Mouse (Mus musculus) testis, postnatal 10 days (tissue): ENCODE results near the gene Rbm17.

Source experiments
- DNase-seq: peaks from one replicate; pipeline ENCODE4 v3.0.0; 2021; ENCODE audit warnings: low spot score

Rbm17 gene

DNA sequence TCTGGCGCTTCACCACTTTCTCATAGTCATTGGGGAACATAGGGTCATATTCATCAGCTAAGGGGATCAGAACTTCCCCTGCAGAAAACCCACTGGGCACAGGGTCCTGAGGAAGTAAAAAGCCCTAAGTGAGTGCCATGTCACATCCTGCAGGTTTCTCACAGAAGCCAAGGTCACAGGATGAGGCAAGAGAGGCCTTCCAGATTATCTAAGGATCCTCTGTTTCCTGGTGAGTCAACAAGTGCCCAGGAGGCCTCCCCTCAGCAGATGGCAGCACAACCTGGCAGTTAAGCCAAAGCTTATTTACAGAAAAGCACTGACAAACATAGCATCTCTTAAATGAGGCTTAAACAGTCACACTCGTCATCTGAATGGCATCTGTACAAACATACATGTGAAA lies 7.3 kb downstream of the Rbm17 start:
- no peak for DNase-seq

- DNase-seq: no peak
These were observed 16.0 kb downstream of the Rbm17 start for GRCm38 (mm10) chr2:11587996-11588395.

DNA sequence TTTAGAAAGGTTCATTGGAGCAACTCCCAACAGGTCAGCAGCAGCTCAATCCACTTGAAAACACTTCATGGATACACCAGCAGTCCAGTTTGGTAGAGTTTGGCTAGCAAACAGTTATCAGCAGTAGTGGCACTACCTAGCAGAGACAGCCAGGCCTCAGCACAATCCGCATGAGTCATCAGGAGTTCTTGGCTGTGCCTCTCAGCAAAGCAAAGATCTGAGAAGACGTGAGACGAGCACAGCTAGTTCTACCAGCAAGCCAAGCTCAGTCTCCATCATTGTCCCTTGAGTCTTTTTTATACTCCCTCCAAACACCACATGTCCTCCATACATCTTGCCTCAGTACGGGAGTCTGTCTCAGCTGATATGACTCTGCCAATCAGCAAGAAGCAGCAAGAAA lies 24.6 kb downstream of the Rbm17 start:
- no peak for DNase-seq

GRCm38 (mm10) chr2:11578187-11578586 lies 25.8 kb downstream of the Rbm17 start:
- DNase-seq: no peak

- DNase-seq: no peak
These were observed 30.3 kb downstream of the Rbm17 start for GRCm38 (mm10) chr2:11573684-11574083.

DNA sequence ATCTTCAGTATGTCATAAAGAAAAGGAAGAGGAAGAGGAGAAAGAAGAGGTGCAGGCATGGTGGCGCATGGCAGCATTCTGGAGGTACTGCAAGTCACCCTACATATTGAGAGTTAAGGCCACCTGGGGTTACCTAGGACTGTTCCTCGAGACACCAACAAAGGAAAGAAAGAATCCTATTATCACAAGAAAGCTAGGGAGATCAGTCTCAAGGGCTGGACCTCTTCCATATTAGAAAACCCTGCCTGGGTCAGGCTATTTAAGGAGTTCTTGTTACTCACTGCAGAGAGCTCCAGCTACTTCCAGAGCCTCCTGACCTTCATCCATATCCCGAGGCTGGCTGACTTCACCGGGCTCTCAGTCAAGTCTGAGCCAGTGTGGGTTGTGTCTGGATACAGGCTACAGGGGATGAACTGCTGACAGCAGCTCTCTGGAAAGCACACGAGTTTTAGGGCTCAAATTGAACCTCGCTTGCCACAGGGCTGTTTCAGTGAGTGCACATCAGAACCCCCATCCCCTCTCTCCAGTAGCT lies 32.9 kb downstream of the Rbm17 start:
- DNase-seq: no peak

DNA sequence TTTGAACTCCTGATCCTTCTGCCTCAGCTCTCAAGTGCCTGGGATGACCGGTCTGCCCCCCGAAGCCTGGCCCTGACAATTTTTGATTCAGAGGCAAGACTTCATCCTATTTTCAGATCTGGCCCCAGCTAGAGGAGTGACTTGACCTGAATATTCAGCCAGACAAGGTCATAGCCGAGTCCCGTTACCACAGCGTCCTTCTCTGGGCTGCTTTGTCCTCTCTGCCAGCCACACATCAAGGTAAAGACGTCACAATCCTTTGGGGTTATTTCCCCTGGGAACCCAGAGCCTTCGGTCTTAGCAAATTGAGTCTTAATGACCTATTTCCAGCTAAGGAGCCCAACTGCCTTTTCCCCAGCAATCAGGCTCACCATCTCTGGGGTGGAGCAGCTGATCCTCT lies 35.5 kb downstream of the Rbm17 start:
- no peak for DNase-seq

DNA sequence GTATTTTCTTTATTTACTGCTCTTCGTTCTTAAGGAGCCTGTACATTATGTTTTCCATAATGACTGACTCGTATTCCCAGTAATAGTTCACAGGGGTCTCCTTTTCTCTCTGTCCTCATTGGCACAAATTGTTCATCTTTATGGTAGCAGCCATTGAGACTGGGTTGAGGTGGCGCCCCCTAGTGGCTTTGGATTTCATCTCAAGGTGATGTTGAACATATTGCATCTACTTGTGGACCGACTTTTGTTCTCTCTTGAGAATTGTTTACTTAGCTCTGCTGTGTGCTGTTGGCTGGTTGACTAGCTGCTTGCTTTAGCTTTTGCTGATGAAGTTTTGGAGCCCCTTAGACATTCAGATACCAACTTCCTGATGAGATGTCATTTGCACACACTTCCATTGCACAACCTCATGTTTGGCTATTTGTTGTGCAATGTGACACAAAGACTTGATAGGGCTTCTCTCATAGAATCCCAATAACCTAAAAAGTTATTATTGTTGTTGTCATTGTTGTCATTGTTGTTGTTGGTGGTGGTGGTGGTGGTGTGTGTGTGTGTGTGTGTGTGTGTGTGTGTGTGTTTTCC lies 36.1 kb downstream of the Rbm17 start:
- DNase-seq: peak; percentile 80

GRCm38 (mm10) chr2:11566898-11567297 lies 37.1 kb downstream of the Rbm17 start:
- no peak for DNase-seq

DNA sequence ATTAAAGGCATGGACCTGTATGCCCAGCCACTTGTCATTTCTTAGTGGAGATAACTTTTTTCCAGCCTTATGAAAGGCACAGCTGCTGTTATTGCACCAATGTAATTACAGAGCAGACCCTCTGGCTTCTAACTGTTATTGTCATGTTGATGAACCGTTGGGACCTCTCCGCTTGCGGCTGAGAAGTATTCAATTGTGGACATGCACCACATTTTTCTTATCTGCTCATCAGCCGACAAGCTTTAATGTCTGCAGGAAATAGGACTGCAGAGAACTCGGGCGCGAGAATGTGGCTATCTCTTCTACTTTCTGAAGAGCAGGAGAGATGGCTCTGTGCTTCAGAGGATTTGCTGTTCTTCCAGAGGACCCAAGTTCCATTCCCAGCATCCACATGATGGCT lies 37.7 kb downstream of the Rbm17 start:
- DNase-seq: no peak

GRCm38 (mm10) chr2:11564768-11565167 lies 39.2 kb downstream of the Rbm17 start:
- DNase-seq: no peak

GRCm38 (mm10) chr2:11563256-11563655 lies 40.7 kb downstream of the Rbm17 start:
- DNase-seq: peak; percentile 71

GRCm38 (mm10) chr2:11558654-11559053 lies 45.3 kb downstream of the Rbm17 start:
- no peak for DNase-seq

GRCm38 (mm10) chr2:11557244-11557643 lies 46.7 kb downstream of the Rbm17 start:
- no peak for DNase-seq

GRCm38 (mm10) chr2:11555316-11555715 lies 48.6 kb downstream of the Rbm17 start:
- no peak for DNase-seq

GRCm38 (mm10) chr2:11553471-11554400 lies 50.2 kb downstream of the Rbm17 start, which contains the start of gene Pfkfb3:
Gene Pfkfb3 (minus strand): TSS chr2:11554077.
- DNase-seq: peak; percentile 84

DNA sequence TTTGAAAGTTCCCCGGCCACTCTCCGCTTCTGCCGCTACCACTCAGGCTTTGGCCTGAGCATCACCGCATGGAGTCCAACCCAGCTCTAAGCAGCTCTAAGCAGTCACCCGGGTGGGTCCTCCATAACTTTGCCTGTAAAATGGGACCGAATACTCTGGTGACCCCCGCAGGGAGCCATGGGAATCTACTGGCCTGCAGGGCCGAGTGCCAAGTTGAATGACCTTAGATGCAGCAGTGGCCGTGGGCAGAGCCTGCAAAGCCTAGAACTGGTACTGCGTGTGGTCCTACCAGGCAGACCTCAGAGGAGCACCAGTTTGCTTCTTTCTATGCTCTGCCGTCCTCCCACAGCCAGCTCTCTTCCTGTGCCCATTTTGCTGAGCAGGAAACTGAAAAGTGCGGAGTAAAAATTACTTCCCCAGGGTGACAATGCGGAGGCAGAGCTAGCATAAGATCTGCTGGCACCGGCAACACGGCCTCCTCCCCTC lies 50.9 kb downstream of the Rbm17 start:
- DNase-seq: peak; percentile 71

- DNase-seq: no peak
These were observed 51.6 kb downstream of the Rbm17 start for GRCm38 (mm10) chr2:11552297-11552821.

DNA sequence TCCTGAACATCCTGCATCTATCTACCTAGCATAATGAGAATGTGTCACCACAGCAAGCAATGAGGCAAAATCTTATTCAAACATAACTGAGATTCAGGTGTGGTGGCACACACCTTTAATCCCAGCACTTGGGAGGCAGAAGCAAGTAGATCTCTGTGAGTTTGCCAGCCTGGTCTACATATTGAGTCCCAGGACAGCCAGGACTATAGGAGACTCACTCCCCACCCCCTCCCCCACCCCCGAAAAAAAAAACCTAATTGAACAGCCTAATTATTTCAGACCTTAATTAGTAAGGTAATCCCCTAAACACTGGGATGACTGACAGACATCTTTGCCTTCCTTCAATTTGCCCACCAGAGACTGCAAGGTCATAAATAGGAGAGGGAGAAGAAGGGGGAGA lies 52.2 kb downstream of the Rbm17 start:
- DNase-seq: no peak

DNA sequence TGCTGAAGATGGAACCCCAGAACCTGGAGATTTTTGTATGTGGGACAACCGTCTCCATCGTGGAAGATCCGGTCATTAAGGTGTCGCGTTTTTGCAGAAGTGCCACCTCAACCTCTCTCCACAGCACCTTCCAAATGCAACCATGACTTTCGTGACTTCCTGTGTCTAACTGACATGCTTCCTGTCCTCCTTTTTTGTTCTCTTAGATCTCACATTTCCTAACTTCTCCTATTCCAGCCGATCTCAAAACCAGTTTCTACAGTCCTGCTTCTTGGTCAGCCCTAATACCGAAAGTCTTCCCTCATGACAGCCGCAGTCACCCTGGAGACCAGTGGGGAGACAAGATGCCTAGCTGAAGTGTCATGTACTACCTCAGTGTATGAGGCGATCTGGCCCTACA lies 55.4 kb downstream of the Rbm17 start:
- no peak for DNase-seq

DNA sequence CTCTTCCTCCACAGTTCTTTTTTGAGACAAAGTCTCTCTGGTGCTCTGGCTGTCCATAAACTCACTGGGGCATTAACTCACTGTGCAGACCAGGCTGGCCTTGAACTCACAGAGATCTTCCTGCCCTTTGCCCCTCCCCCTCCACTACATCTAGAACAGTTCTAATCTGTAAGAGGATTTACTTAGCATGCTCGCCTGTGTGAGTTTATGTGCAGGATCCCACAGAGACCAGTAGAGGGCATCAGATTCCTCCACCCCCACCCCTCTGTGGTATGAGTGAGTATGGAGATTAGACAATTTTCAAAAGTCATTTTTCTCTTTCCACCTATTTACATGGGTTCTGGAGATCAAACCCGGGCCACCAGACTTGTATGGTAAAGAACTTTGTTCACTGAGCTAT lies 56.3 kb downstream of the Rbm17 start:
- DNase-seq: no peak

- DNase-seq: no peak
These were observed 57.9 kb downstream of the Rbm17 start for GRCm38 (mm10) chr2:11546091-11546490.

- DNase-seq: no peak
These were observed 58.6 kb downstream of the Rbm17 start for GRCm38 (mm10) chr2:11545380-11545779.
